Mouse (Mus musculus) heart, adult 2 months (tissue): ENCODE measurements around the gene Ccnb1. TPM values are rescaled to one million over a fixed set of nuclear protein-coding genes. Genes with fewer than 3 reads are reported as not detected.

Experiments
- DNase-seq, 2 experiments: peaks; one replicate each; pipeline ENCODE4 v3.0.0; 2021
- H3K27ac ChIP-seq: fragments of 200-600 bp; 2 replicates; pipeline ENCODE4 v1.8.1; 2022
- H3K27me3 ChIP-seq: fragments of 200-500 bp; 2 replicates; pipeline ENCODE4 v1.6.1; 2012; ENCODE audit warnings: mild to moderate bottlenecking, low read length, inconsistent platforms, mixed read lengths; ENCODE audit not compliant: control insufficient read depth, insufficient read depth
- H3K36me3 ChIP-seq: fragments of 200-500 bp; 2 replicates; pipeline ENCODE4 v1.6.1; 2012; ENCODE audit warnings: low read length, inconsistent platforms; ENCODE audit not compliant: control insufficient read depth, insufficient read depth
- H3K4me1 ChIP-seq: fragments of 200-500 bp; 2 replicates; pipeline ENCODE4 v1.6.1; 2011; ENCODE audit warnings: low read length; ENCODE audit not compliant: control insufficient read depth, insufficient read depth
- H3K4me3 ChIP-seq: fragments of 200-600 bp; 2 replicates; pipeline ENCODE4 v1.8.1; 2022
- H3K79me2 ChIP-seq: fragments of 200-500 bp; replicated peaks from 2 replicates; pipeline ENCODE4 v1.6.1; 2012; ENCODE audit warnings: mild to moderate bottlenecking, inconsistent platforms, low read length, moderate library complexity, mixed read lengths; ENCODE audit not compliant: control insufficient read depth, insufficient read depth
- H3K9ac ChIP-seq: fragments of 200-500 bp; 2 replicates; pipeline ENCODE4 v1.6.1; 2012; ENCODE audit warnings: low read depth, mild to moderate bottlenecking, control low read depth, inconsistent platforms, low read length, mixed read lengths
- CTCF ChIP-seq: fragments of 200-600 bp; IDR thresholded peaks from 2 replicates; pipeline ENCODE4 v1.8.1; 2022; ENCODE audit warnings: antibody characterized with exemption, mild to moderate bottlenecking, moderate library complexity
- EP300 ChIP-seq: fragments of 200-500 bp; IDR thresholded peaks from 2 replicates; pipeline ENCODE4 v1.6.1; 2011; ENCODE audit warnings: low read depth, low read length, control low read depth; ENCODE audit not compliant: insufficient read depth
- POLR2A ChIP-seq: fragments of 200-500 bp; IDR thresholded peaks from 2 replicates; pipeline ENCODE4 v1.6.1; 2011; ENCODE audit warnings: mild to moderate bottlenecking, low read depth, low read length, control low read depth; ENCODE audit not compliant: insufficient read depth
- WGBS: fragments of 180-500 bp; shearing (Covaris S2); methylation state at CpG from one replicate; pipeline ENCODE4 v1.1.7; 2018; 5-methylcytosine and 5-hydroxymethylcytosine counted together
- intact Hi-C: fragments of 180-260 bp; cut with DNase I; formaldehyde crosslinking; loops from one replicate; pipeline ENCODE4 v1.15.1; 2025
- polyA plus RNA-seq: library from polyadenylated mRNA; depleted of rRNA; stranded (reverse); fragments of >200 nt; gene quantifications from 2 replicates; pipeline ENCODE4 v1.2.3, GENCODE M21; 2012
- total RNA-seq, 2 experiments: library from RNA; stranded (reverse); gene quantifications; 2 replicates each; pipeline ENCODE4 v1.2.3; 2021

The Ccnb1 gene
- total and polyA plus RNA-seq, 3 experiments = 0.21 to 0.41 (median 0.35) TPM

- TF ChIP-seq EP300 = no peak
- TF ChIP-seq POLR2A = no peak
- H3K9ac ChIP-seq = peak overlapping the region; percentile 8; the same call in 1 of the 2 replicates
- WGBS = 87% methylated on average over 6 of the region's 6 CpGs
- peaks cover 7% of the 10 kb centered on the region; the same call in 1 of the 2 replicates for H3K36me3 ChIP-seq
- no peaks in the 10 kb centered on the region for H3K27me3 ChIP-seq
- intact Hi-C loops = no loop called here
- peaks cover 1% of the 10 kb centered on the region; the same call in 1 of the 2 replicates for H3K79me2 ChIP-seq
- DNase-seq = no peak
- H3K27ac ChIP-seq = no peak overlapping the region
- peaks cover 5% of the 10 kb centered on the region for H3K4me1 ChIP-seq
- H3K4me3 ChIP-seq = no peak overlapping the region
Measured at GRCm38 (mm10) chr13:100831123-100831522, 44.8 kb upstream of the Ccnb1 start.

GRCm38 (mm10) chr13:100825627-100826410 is 39.4 kb upstream of the Ccnb1 start:
- no peaks in the 10 kb centered on the region for H3K79me2 ChIP-seq
- H3K27me3 ChIP-seq = no peaks in the 10 kb centered on the region
- no peaks in the 10 kb centered on the region for H3K4me1 ChIP-seq
- no peak overlapping the region for H3K9ac ChIP-seq
- intact Hi-C loops = no loop called here
- no peak overlapping the region for H3K27ac ChIP-seq
- 89% methylated on average over 9 of the region's 9 CpGs for WGBS
- peaks cover 2% of the 10 kb centered on the region; the same call in 1 of the 2 replicates for H3K36me3 ChIP-seq
- DNase-seq = no peak
- H3K4me3 ChIP-seq = no peak overlapping the region
- TF ChIP-seq CTCF (no peak), EP300 (no peak), POLR2A (no peak)

- TF ChIP-seq EP300 (no peak), CTCF (no peak), POLR2A (no peak)
- intact Hi-C loops = no loop called here
- H3K4me3 ChIP-seq = no peak overlapping the region
- H3K4me1 ChIP-seq = no peaks in the 10 kb centered on the region
- WGBS = 93% methylated on average over 3 of the region's 3 CpGs
- H3K36me3 ChIP-seq = no peaks in the 10 kb centered on the region; the same call in 1 of the 2 replicates
- DNase-seq = no peak
- H3K27me3 ChIP-seq = no peaks in the 10 kb centered on the region
- H3K27ac ChIP-seq = no peak overlapping the region
- no peaks in the 10 kb centered on the region for H3K79me2 ChIP-seq
- no peak overlapping the region for H3K9ac ChIP-seq
Measured at GRCm38 (mm10) chr13:100824916-100825315, 38.5 kb upstream of the Ccnb1 start.

- Histone ChIP-seq H3K27ac (no peak overlapping the region), H3K27me3 (no peaks in the 10 kb centered on the region), H3K4me3 (no peak overlapping the region), H3K79me2 (no peaks in the 10 kb centered on the region), H3K36me3 (no peaks in the 10 kb centered on the region; the same call in 1 of the 2 replicates), H3K9ac (no peak overlapping the region), H3K4me1 (no peaks in the 10 kb centered on the region)
- intact Hi-C loops = no loop called here
- DNase-seq = no peak
- 71% methylated on average over 6 of the region's 6 CpGs for whole genome bisulfite sequencing
- no peak for TF ChIP-seq EP300
- TF ChIP-seq CTCF = no peak
- no peak for TF ChIP-seq POLR2A
Measured at GRCm38 (mm10) chr13:100824306-100824705, 37.9 kb upstream of the Ccnb1 start.

GRCm38 (mm10) chr13:100823863-100824262 is 37.5 kb upstream of the Ccnb1 start:
- WGBS = 95% methylated on average over 3 of the region's 3 CpGs
- H3K4me1 ChIP-seq = no peaks in the 10 kb centered on the region
- H3K27ac ChIP-seq = no peak overlapping the region
- no peaks in the 10 kb centered on the region for H3K79me2 ChIP-seq
- H3K27me3 ChIP-seq = no peaks in the 10 kb centered on the region
- intact Hi-C loops = no loop called here
- TF ChIP-seq CTCF (no peak), POLR2A (no peak), EP300 (no peak)
- H3K4me3 ChIP-seq = no peak overlapping the region
- DNase-seq = no peak
- no peak overlapping the region for H3K9ac ChIP-seq
- H3K36me3 ChIP-seq = no peaks in the 10 kb centered on the region; the same call in 1 of the 2 replicates

GRCm38 (mm10) chr13:100814451-100814850 is 28.1 kb upstream of the Ccnb1 start:
- Histone ChIP-seq H3K4me3 (no peak overlapping the region), H3K9ac (no peak overlapping the region), H3K27me3 (no peaks in the 10 kb centered on the region), H3K27ac (no peak overlapping the region), H3K4me1 (no peaks in the 10 kb centered on the region), H3K36me3 (peaks cover 2% of the 10 kb centered on the region; the same call in 1 of the 2 replicates), H3K79me2 (no peaks in the 10 kb centered on the region)
- no peak for DNase-seq
- TF ChIP-seq EP300 = no peak
- no peak for TF ChIP-seq CTCF
- TF ChIP-seq POLR2A = no peak
- 90% methylated on average over 6 of the region's 6 CpGs for WGBS
- intact Hi-C loops = no loop called here
